Mouse (Mus musculus) hindbrain, embryonic 14.5 days (tissue): ENCODE measurements around the gene Agrn. TPM values are rescaled to one million over a fixed set of nuclear protein-coding genes. Genes with fewer than 3 reads are reported as not detected.

ENCODE experiments used
- ATAC-seq: fragments of 200-750 bp; cut with Nextera tagmentation; 2 replicates; pipeline ENCODE4 v1.8.0; 2017; ENCODE audit warnings: moderate number of reproducible peaks, mild to moderate bottlenecking, moderate TSS enrichment, moderate library complexity; ENCODE audit not compliant: low FRiP score
- DNase-seq: peaks from one replicate; pipeline ENCODE4 v3.0.0-alpha.2; 2015; ENCODE audit warnings: low spot score
- H3K27ac ChIP-seq: fragments of 300-500 bp; sonication (generic); 2 replicates; pipeline ENCODE4 v1.5.1; 2014; ENCODE audit warnings: mild to moderate bottlenecking, moderate library complexity
- H3K27me3 ChIP-seq: fragments of 300-500 bp; sonication (generic); 2 replicates; pipeline ENCODE4 v1.6.1; 2014; ENCODE audit warnings: mild to moderate bottlenecking, low read length, mixed read lengths; ENCODE audit not compliant: control insufficient read depth, insufficient read depth
- H3K36me3 ChIP-seq: fragments of 300-500 bp; sonication (generic); replicated peaks from 2 replicates; pipeline ENCODE4 v1.6.1; 2014; ENCODE audit not compliant: control insufficient read depth, insufficient read depth
- H3K4me1 ChIP-seq: fragments of 300-500 bp; sonication (generic); replicated peaks from 2 replicates; pipeline ENCODE4 v1.6.1; 2014; ENCODE audit warnings: antibody characterized with exemption, low read length, mixed read lengths; ENCODE audit not compliant: control insufficient read depth, insufficient read depth
- H3K4me2 ChIP-seq: fragments of 300-500 bp; sonication (generic); replicated peaks from 2 replicates; pipeline ENCODE4 v1.6.1; 2014; ENCODE audit warnings: mild to moderate bottlenecking, moderate library complexity
- H3K4me3 ChIP-seq: fragments of 300-500 bp; sonication (generic); replicated peaks from 2 replicates; pipeline ENCODE4 v1.5.1; 2014; ENCODE audit warnings: mild to moderate bottlenecking, low read length
- H3K9ac ChIP-seq: fragments of 300-500 bp; sonication (generic); 2 replicates; pipeline ENCODE4 v1.6.1; 2014
- H3K9me3 ChIP-seq: fragments of 300-500 bp; sonication (generic); 2 replicates; pipeline ENCODE4 v1.6.1; 2016; ENCODE audit warnings: low read length; ENCODE audit not compliant: control insufficient read depth
- WGBS: fragments of 180-500 bp; shearing (Covaris S2); extraction: QIAGEN DNeasy Blood & Tissue Kit; methylation state at CpG from one replicate; pipeline ENCODE4 v1.1.7; 2014; 5-methylcytosine and 5-hydroxymethylcytosine counted together
- polyA plus RNA-seq: library from polyadenylated mRNA; unstranded; fragments of >200 nt; fragmentation: Nextera tagmentation; extraction: Ambion mirVana; gene quantifications from 2 replicates; pipeline ENCODE4 v1.2.1, GENCODE M21; 2014

Gene Agrn
- polyA plus RNA-seq, 1 experiment from 2014 or later = 127 TPM

DNA sequence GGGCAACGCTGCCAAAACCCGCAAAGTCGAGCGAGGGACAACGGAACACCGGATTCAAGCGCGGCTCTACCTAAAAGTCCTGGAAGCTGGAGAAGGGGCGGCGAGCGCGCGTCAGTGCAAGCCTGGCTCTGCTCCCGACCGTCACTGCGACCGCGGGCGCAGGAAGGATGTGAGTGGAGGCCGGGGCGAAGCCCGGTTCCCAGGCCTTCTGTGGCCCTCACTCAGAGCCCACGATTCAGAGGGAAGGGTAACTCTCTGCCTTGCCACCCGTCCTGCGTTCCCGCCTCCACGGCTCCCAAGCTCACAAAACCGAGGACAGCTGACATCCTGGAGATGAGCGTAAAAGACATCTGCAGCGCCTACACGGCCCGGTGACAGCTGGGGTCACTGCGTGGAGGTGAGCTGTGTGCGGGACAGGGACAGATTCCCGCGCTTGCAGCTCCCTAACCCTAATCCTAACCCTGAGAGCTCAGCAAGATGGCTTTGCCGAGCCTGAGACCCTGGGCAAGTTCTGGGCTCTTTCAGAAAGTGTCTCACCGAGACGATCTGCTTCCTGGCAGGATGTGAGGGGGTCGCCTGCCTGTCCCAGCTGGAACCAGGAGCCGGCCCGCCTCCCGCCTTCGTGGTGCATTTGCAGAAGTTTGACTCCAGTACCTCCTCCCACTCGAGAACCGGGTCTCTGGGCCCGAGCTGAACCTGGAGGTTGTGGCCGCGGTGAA is 6.3 kb upstream of the Agrn start:
- Histone ChIP-seq H3K4me3 (peak overlapping the region; percentile 44), H3K27ac (peak overlapping the region; percentile 47), H3K36me3 (no peaks in the 10 kb centered on the region), H3K4me2 (peak overlapping the region; percentile 75), H3K4me1 (peaks cover 8% of the 10 kb centered on the region; the same call in 1 of the 2 replicates), H3K9me3 (no peaks in the 10 kb centered on the region), H3K9ac (peak overlapping the region; percentile 52), H3K27me3 (no peaks in the 10 kb centered on the region; the same call in 1 of the 2 replicates)
- WGBS = under 1% methylated on average over 45 of the region's 49 CpGs
- ATAC-seq (peak; percentile 49), DNase-seq (no peak)

DNA sequence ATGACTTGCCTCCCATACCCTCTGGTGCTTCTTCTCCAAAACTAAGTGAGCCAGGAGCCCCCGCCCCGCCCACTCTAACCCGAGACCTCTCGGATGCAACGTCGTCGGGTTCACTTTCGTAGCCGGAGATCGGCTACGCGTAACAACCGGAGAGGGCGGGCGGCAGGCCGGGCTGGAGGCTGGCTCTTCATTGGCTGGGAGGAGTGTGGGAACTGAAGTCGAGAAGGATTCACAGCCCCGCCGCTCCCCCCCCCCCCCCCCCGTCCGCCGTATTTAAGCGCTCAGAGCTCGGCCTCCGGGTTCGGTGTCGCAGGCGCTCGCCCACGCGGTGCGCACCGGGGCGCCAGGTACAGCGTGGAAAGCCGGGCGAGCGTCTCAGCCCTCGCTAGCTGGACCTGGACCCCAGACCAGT is 5.7 kb upstream of the Agrn start, which contains the start of gene AW011738:
Gene AW011738, plus strand, starts transcription at position 304 of the 412 bp plus-strand sequence.
- H3K4me3 ChIP-seq = peak within 1 kb of the TSS; percentile 44
- H3K9me3 ChIP-seq = no peaks in the 10 kb centered on the region
- DNase-seq (peak; percentile 61), ATAC-seq (peak; percentile 86)
- peak within 1 kb of the TSS; percentile 75 for H3K4me2 ChIP-seq
- no peaks in the 10 kb centered on the region for H3K36me3 ChIP-seq
- H3K27ac ChIP-seq = peak within 1 kb of the TSS; percentile 55
- 0% methylated on average over 19 of the region's 39 CpGs for WGBS
- H3K27me3 ChIP-seq = no peaks in the 10 kb centered on the region; the same call in 1 of the 2 replicates
- H3K4me1 ChIP-seq = peaks cover 8% of the 10 kb centered on the region; the same call in 1 of the 2 replicates
- H3K9ac ChIP-seq = peak within 1 kb of the TSS; percentile 52

DNA sequence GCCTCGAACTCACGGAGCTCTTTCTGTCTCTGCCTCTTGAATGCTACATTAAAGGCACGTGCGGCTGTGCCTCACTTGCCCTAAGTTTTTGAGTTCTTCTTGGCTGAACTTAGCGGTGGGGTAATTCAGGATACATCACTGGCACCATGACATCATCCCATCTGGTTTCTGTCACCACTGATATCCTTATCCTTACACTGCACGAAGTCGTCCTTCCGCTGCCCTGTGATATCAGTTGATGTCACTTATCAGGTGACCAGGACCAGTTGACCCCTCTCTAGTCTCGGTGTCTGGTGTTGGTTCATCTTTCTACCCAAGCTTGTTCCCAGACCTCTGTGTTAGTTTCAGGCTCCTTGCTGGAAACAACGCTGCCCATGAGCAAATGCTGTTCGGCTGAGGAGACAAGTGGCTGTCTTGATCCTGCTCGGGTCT is 5.2 kb upstream of the Agrn start:
- peak overlapping the region; percentile 55 for H3K27ac ChIP-seq
- no peak for ATAC-seq

DNA sequence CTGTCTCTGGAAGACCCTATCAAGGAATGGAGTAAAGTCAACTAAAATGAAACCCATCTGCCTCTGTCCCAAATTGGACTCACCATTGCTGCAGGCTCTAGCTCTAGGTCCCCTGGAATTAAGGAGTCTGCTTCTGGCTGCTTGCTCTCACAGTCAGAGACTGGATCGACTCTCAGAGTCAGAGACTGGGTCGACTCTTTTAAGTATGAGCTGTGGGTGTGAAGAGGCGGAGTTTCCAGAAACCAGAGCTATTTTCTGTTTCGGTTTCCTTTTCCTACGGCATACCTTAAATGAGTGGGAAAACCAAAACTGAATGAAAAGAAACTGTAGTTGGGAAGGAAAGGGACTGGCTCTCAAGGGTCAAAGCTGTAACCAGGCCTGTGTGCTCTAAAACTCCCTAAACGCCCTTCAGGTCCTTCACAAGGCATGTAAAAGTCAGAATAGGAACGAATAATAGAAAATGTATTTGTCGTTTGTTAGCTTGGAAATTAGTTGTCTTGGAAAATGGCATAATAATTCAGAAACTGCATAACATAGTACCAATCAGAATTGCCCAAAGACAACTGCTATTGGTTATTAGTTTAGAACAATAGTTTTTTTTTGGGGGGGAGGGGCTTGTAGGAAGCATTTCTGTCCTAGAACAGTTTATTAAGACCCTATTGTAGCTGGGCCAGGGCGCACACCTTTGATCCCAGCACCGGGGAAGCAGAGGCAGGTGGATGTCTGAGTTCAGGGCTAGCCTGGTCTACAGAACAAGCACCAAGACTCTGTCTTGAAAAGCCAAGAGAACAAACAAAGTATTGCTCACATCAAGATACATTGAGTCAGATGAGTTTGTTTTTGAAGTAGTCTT is 3.6 kb upstream of the Agrn start, which contains the start of gene Isg15:
Gene Isg15, minus strand, starts transcription at position 196 of the 853 bp plus-strand sequence.
- Histone ChIP-seq H3K27ac (no peak within 1 kb of the TSS), H3K27me3 (no peaks in the 10 kb centered on the region; the same call in 1 of the 2 replicates), H3K4me2 (no peak within 1 kb of the TSS), H3K9ac (no peak within 1 kb of the TSS), H3K9me3 (no peaks in the 10 kb centered on the region), H3K36me3 (no peaks in the 10 kb centered on the region), H3K4me1 (peaks cover 16% of the 10 kb centered on the region), H3K4me3 (no peak within 1 kb of the TSS)
- no peak for ATAC-seq
- DNase-seq = no peak
- 68% methylated on average over 10 of the region's 10 CpGs for WGBS

More for the DNA sequence above, 5.2 kb upstream of the Agrn start:
- H3K27me3 ChIP-seq = no peaks in the 10 kb centered on the region; the same call in 1 of the 2 replicates
- WGBS = 46% methylated on average over 12 of the region's 12 CpGs
- H3K4me2 ChIP-seq = peak overlapping the region; percentile 75
- no peak for DNase-seq
- peaks cover 8% of the 10 kb centered on the region; the same call in 1 of the 2 replicates for H3K4me1 ChIP-seq
- H3K9ac ChIP-seq = peak overlapping the region; percentile 52
- no peaks in the 10 kb centered on the region for H3K9me3 ChIP-seq
- H3K36me3 ChIP-seq = no peaks in the 10 kb centered on the region
- H3K4me3 ChIP-seq = peak overlapping the region; percentile 44

DNA sequence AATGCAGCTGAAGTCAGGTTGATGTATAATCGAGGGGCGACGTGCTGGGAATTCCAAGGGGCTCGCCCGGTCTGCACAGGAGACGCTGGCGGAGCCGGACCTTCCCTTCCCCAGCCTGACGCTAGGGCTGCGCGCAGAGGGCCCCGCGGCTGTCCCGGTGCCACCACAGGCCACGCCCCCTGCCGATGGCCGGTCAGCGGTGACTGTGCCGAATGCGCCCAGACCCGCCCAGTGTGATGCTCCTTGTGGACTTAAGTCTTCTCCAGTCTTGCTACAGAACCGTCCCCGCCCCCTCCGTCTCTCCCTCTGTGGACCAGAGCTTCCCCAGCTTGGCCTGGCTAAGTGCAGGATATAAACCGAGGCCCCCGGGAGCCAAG is 529 bp upstream of the Agrn start:
- 0% methylated on average over 26 of the region's 26 CpGs for WGBS
- DNase-seq = no peak

DNA sequence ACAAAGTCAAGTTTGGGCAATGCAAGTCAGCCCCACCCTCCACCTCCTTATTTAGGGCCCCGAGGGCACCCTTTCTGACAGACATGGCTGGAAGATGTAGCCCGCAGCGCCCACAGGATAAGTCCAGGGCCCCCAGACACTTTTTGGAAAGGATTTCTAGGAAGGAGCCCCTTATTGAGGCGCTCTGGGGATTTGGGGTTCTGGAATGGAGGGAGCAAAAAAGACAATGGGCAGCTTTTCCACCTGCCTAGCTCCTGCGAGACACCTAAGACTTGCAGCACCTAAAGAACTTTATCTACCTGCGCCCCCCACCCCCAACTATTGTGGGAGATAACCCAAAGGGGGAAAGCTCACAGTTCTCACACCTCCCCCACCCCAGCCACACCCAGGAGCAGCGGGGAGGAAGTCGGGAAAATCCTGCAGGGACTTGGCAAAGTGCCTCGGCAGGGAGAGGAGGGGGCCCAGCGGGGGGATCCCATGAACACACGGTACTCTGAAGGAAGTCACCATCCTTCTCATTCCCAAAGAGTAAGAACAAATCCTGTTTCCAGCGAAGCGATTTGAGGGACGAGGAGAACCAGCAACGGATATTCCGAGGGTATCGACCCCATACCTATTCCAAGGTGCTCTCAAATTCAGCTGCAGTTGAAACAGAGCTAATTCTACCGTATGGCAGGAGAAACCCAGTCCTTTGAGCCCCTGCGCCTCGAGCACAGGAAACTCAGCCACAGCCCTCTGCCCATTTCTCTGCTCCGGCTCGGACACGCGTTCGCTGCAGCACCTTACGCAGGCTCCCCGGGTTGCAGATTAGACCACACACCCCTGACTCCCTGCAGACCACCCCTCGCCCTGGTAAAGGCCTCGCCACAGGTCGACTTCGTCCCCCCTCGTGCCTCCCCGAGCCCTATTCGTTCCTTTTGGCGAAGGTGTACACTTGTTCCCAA is 1.1 kb downstream of the Agrn start:
- peak overlapping the region; percentile 97 for H3K4me2 ChIP-seq
- DNase-seq (peak; percentile 68), ATAC-seq (no peak)
- peak overlapping the region; percentile 89 for H3K9ac ChIP-seq
- peak overlapping the region; percentile 91 for H3K4me3 ChIP-seq
- no peaks in the 10 kb centered on the region for H3K27me3 ChIP-seq
- no peaks in the 10 kb centered on the region for H3K9me3 ChIP-seq
- WGBS = 3% methylated on average over 35 of the region's 35 CpGs
- peaks cover 35% of the 10 kb centered on the region for H3K4me1 ChIP-seq
- peak overlapping the region; percentile 85 for H3K27ac ChIP-seq
- peaks cover 19% of the 10 kb centered on the region; the same call in 1 of the 2 replicates for H3K36me3 ChIP-seq

More for the DNA sequence above, 529 bp upstream of the Agrn start:
- Histone ChIP-seq H3K27ac (peak overlapping the region; percentile 89), H3K36me3 (0 out of 2 replicates have a peak, but pooled peaks cover 7% of the 10 kb centered on the region), H3K9ac (peak overlapping the region; percentile 74), H3K4me1 (peaks cover 42% of the 10 kb centered on the region), H3K4me3 (peak overlapping the region; percentile 91), H3K9me3 (no peaks in the 10 kb centered on the region), H3K4me2 (peak overlapping the region; percentile 54), H3K27me3 (no peaks in the 10 kb centered on the region; the same call in 1 of the 2 replicates)
- ATAC-seq = peak; percentile 92

DNA sequence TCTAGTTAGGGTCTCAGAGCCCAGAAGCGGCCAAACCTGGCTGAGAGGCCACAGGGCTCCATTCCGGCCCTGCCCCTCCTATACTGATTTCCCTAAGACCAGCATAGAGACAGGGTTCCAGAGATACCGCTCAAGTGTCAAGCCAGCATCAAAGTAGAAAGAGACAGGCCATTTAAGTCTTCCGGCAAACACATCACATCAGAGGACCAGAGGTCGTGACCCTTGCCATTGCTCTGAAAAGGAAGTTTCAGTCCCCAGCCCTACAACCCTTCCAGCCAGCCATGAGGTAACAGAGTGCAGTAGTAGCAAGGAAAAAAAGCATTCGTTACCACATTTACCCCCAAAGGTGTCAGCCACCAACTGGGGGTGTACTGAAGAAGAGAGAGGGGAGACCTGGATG is 2.9 kb downstream of the Agrn start:
- DNase-seq (no peak), ATAC-seq (no peak)
- peak overlapping the region; percentile 9 for H3K4me3 ChIP-seq
- peak overlapping the region; percentile 97 for H3K4me2 ChIP-seq
- H3K9me3 ChIP-seq = no peaks in the 10 kb centered on the region
- peak overlapping the region; percentile 42; the same call in 1 of the 2 replicates for H3K9ac ChIP-seq
- 29% methylated on average over 6 of the region's 6 CpGs for WGBS
- H3K4me1 ChIP-seq = peaks cover 45% of the 10 kb centered on the region
- H3K36me3 ChIP-seq = peaks cover 29% of the 10 kb centered on the region
- no peak overlapping the region for H3K27ac ChIP-seq
- no peaks in the 10 kb centered on the region for H3K27me3 ChIP-seq

DNA sequence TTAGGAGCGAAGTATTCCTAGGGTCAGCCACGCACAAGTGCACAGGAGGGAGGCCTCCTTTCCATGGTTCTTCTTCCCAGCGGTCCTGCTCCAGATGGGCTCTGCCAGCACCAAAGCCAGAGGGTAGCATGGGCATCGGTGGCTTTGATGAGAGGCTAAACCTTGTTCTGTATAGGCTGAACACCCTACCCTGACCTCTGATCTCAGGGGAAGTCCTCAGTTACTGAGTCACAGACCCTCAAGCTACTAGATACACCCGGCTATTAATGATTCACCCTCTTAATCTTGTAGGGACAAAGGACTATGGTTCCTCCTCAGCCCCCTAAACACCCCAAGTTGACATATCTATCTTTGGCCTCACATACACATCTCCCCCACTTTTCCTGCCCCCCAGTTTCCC is 3.4 kb downstream of the Agrn start:
- Histone ChIP-seq H3K4me1 (peaks cover 49% of the 10 kb centered on the region), H3K27ac (no peak overlapping the region), H3K9me3 (no peaks in the 10 kb centered on the region), H3K36me3 (peaks cover 29% of the 10 kb centered on the region), H3K9ac (0 out of 2 replicates have a peak overlapping the region, but pooled peaks have one; percentile 42), H3K27me3 (no peaks in the 10 kb centered on the region), H3K4me3 (no peak overlapping the region), H3K4me2 (peak overlapping the region; percentile 97; the same call in 1 of the 2 replicates)
- WGBS = 57% methylated on average over 5 of the region's 5 CpGs
- no peak for ATAC-seq
- DNase-seq = no peak
